Mouse (Mus musculus) embryonic fibroblast, embryonic 13.5 days (primary cell): Measurements from ENCODE around the gene Acadvl.

Experiments used
- CTCF ChIP-seq: IDR thresholded peaks from 2 replicates; pipeline ENCODE4 v1.5.1; 2011; ENCODE audit warnings: mild to moderate bottlenecking, control low read depth, low read length, moderate library complexity, borderline replicate concordance; ENCODE audit not compliant: insufficient read depth
- POLR2A ChIP-seq: IDR thresholded peaks from 2 replicates; pipeline ENCODE4 v1.6.1; 2011; ENCODE audit warnings: low read depth, mild to moderate bottlenecking, control low read depth, low read length, moderate library complexity

DNA sequence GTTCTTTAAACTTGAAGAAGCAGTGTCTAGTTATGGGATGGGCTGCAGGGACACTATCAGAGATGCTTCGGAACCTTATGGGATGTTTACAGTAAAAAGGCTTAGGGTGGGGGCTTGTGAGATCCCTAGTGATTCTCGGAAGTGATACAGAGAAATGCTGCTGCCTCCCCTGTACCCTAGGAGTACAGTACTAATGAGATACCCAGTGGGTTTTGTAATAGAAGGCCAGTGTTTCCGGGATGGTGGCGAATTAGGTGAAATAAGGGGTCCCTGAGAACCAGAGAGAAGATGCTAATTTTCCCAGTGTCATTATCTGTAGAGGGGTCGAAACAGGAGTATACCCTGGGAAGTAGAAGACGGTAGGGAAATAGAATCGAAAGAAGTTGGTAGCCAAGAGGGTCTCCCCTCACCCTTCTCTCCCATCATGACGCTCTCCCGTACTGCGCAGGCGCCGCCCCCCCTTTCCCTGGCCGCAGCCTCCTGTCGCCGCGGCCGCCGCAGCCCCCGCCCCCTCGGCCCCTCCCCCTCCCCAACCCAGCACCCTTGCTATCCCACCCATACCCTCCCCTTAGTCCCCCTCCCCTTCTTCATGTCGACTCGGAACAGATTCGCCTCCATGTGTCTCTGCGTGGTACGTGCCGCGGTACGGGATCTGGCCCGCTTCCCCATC lies 8.4 kb upstream of the Acadvl start:
- no peak for TF ChIP-seq POLR2A
- no peak for TF ChIP-seq CTCF
